Mouse (Mus musculus) C3H10T1/2 (cell line): ENCODE measurements around the gene Olfr111. TPM values are rescaled to one million over a fixed set of nuclear protein-coding genes. Genes with fewer than 3 reads are reported as not detected.

ENCODE experiments used
- polyA plus RNA-seq, 2 experiments: library from polyadenylated mRNA; unstranded; fragments of >200 nt; fragmentation: generic; extraction: Trizol; gene quantifications; one replicate each; pipeline ENCODE4 v1.2.1; 2012; ENCODE audit warnings: missing spikeins in 2 of 2

Olfr111 gene
- polyA plus RNA-seq: not detected

DNA sequence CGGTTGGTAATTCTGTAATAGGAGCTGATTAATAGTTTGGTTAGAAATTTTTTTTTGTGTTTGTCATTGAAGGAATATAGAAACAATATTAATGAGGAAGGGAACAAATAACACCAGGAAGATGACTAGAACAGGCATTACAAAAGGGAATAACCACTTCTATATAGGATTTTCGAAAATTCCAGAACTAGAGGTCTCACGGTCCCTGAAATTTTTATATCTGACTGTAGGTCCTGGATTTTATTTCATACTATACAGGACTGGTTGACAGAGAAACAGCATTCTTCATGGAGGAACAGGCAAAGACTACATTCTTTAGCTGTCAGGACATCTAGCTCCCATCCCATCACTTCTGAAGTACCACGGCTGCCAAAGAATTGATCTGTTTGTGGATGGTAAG lies at the start of gene Olfr111:
TSS of gene Olfr111 (plus strand) at position 301 of the 400 bp plus-strand sequence.

DNA sequence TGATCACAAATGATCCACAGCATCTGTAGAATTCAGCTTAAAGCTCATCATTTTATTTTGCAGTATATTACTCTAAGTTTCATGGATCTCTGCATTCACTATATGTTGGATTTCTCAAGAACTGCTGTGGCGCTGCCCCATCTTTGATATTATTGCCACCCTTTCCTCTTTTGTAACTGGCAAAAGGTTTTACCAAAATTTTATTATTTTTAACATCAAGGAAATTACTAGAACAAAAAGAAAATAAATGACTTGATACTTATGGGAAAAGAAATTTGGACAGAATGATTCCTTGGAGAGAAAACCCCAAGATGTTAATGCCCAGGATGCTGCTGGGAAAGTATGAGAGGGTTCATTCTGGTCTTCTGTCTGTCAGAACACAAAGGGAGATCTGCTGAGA lies 49.2 kb upstream of the Olfr111 start, which contains the start of gene Olfr109:
TSS of gene Olfr109 (plus strand) at position 301 of the 400 bp plus-strand sequence.

DNA sequence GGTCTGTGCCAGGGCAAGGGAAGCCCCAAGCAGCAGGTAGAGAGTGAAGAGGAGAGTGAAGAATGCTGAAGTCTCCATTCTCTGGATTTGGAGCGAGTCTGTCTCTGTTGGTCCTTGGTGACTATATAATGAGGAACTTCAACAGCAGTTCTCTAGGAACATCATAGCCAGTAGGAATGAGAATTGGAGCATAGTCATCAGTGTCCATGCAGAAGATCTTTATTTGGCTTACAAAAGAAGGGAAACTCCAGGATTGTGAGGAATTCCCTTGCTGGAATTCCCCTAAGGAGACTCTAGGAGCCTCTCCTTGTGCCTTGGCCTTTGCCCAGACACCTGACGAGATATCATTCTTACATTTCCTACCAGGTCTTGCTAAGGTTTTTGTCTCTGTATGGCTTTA lies 24.4 kb upstream of the Olfr111 start, which contains the start of gene H2-M2:
TSS of gene H2-M2 (minus strand) at position 101 of the 400 bp plus-strand sequence.

DNA sequence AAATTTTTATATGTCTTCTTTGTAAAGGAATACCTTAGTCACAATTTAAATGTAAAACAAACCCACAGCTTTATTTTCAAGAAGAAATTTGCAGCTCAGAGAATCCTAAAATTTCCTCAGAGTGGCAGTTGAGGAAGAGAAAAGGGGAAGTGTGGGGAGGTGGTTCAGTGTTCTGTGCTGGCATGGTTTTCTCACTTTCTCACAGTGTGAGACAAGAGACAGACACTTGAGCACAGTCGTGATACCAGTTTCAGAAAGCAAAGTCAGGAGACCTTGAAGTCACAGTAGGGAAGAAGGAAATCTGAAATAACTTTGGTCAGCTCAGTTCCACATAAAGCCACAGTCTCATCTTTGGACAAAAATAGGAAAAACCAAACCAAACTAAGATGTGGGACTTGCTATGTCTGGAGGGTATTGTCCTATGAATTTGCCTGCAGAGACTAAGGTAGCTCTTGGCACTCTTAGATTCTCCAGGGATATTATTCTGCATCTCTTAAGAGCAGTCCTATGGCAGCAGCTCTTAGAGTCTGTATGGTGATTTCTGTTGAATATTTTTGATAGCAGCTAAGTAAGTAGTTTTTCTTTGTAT lies 15.8 kb upstream of the Olfr111 start, which contains the start of gene Olfr110:
TSS of gene Olfr110 (plus strand) at position 539 of the 589 bp plus-strand sequence.

DNA sequence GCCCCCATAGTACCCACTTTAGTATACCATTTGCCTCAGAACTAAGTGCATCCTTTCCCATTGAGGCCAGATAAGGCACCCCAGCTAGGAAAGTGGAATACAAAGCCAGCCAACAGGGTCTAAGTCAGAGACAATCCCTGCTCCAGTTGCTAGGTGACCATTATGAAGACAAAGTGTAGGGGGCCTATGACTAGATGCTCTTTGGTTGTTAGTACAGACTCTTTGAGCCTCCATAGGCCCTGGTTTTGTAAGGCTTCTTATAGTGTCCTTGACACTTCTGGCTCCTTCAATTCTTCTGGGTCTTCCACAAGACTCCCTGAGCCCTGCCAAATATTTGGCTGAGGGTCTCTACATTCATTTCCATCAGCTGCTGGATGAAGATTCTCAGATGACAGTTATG lies 61.5 kb downstream of the Olfr111 start, which contains the start of gene Olfr112:
TSS of gene Olfr112 (minus strand) at position 101 of the 400 bp plus-strand sequence.

DNA sequence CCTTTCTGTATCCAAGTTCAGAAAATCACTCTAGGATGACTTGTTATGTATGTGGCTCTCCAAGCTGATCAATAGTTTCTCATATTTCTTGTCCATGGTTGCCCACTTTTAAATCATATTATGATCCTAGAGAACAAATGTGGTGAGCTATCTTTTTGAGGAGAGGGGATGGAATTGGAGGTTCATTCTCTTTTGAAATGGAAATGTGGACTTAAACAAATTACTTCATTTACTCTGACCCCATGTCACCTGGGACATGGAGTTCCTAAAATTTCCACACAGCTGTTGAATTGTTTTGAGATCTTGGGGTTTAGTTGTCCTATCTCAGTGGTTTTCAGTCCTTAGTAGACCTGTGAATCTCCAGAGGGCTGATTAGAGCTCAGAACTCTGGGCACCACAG lies 69.7 kb downstream of the Olfr111 start, which contains the start of gene Olfr113:
TSS of gene Olfr113 (minus strand) at position 101 of the 400 bp plus-strand sequence.

Other genes with a start within 250 kb of the Olfr111 start
- gene Olfr98, start 244.3 kb upstream of the Olfr111 start, polyA plus RNA-seq: not detected
- 1 to 10 TPM in 1 of 2 experiments, under 1 TPM in 1; 0.35 to 4.0 TPM for gene H2-M3, start 237.8 kb upstream of the Olfr111 start, polyA plus RNA-seq
- not detected for gene Olfr99, start 224.6 kb upstream of the Olfr111 start, polyA plus RNA-seq
- gene Olfr101, start 203.7 kb upstream of the Olfr111 start, polyA plus RNA-seq: not detected
- gene Olfr102, start 191.0 kb upstream of the Olfr111 start, polyA plus RNA-seq: not detected
- gene Olfr103, start 168.3 kb upstream of the Olfr111 start, polyA plus RNA-seq: not detected
- not detected for gene Olfr104-ps, start 148.4 kb upstream of the Olfr111 start, polyA plus RNA-seq
- not detected for gene Olfr105-ps, start 129.0 kb upstream of the Olfr111 start, polyA plus RNA-seq
- gene Olfr106-ps, start 117.6 kb upstream of the Olfr111 start, polyA plus RNA-seq: not detected
- gene Olfr107, start 108.8 kb upstream of the Olfr111 start, polyA plus RNA-seq: not detected
- gene Olfr108, start 62.5 kb upstream of the Olfr111 start, polyA plus RNA-seq: not detected
- not detected for gene Olfr109, start 49.1 kb upstream of the Olfr111 start, polyA plus RNA-seq
- gene H2-M2, start 24.5 kb upstream of the Olfr111 start, polyA plus RNA-seq: not detected
- gene Olfr110, start 15.6 kb upstream of the Olfr111 start, polyA plus RNA-seq: not detected
- gene Olfr112, start 61.4 kb downstream of the Olfr111 start, polyA plus RNA-seq: not detected
- gene Olfr113, start 69.6 kb downstream of the Olfr111 start, polyA plus RNA-seq: not detected
- not detected for gene Olfr114, start 84.7 kb downstream of the Olfr111 start, polyA plus RNA-seq
- not detected for gene Olfr115, start 119.1 kb downstream of the Olfr111 start, polyA plus RNA-seq
- not detected for gene Olfr116, start 119.2 kb downstream of the Olfr111 start, polyA plus RNA-seq
- gene Olfr117, start 155.8 kb downstream of the Olfr111 start, polyA plus RNA-seq: not detected
- gene Olfr118, start 159.0 kb downstream of the Olfr111 start, polyA plus RNA-seq: not detected
- gene Olfr119, start 188.5 kb downstream of the Olfr111 start, polyA plus RNA-seq: not detected
- not detected for gene Olfr120, start 213.8 kb downstream of the Olfr111 start, polyA plus RNA-seq
- gene Olfr121, start 240.8 kb downstream of the Olfr111 start, polyA plus RNA-seq: not detected